Mouse (Mus musculus) spleen, adult 12 weeks (tissue): ENCODE measurements around the gene C3ar1.
A peak's percentile ranks its signal among the peaks of the same experiment; 100 is the strongest.

Experiments
- DNase-seq: peaks from one replicate; pipeline ENCODE4 v3.0.0; 2022; ENCODE audit warnings: low spot score

The C3ar1 gene

DNA sequence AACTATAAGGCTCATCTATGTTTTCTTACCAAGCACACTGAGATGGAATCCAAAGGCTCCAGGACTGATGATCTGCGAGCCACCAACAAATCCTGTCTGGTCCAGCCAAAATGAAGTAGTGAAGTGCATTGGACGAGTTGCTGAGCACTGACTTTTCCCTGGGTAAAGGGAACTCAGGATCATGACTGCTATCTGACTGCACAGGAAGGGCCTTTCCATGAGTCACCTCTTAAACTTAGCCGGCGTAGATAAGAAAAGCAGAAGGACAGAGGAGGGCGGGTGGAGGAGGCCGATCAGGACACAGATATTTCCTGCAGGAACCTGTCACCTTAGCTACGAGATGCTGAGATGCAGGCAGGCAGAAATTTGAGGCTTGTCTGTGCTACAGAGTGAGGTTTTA, at the start of gene C3ar1:
TSS of gene C3ar1 (minus strand) at position 207 of the 400 bp plus-strand sequence.
- no peak for DNase-seq

DNA sequence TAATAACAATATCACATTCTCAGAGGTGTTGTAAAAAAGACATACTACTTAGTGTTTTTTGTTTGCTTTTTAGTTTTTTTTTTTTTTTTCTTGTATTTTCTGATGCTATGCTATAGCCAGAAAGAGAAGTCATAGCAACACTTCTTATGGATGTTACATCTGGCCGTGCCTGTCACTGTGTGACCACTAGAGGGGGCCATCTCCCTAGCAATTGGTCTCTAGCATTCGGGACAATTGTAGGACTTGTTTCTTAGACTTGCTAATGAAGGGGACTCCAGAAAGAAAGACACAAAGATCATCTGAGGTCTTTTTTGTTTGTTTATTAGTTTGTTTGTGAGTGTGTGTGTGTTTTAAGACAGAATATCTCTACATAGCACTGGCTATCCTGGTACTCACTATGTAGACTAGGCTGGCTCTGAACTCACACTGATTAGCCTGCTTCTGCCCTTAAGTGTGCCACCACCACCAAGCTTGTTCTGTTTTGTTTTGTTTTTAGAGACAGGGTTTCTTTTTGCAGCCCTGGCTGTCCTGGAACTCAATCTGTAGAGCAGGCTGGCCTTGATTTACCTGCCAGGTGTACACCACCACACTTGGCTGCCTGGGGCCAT, 36.6 kb upstream of the C3ar1 start:
- peak; percentile 39 for DNase-seq

DNA sequence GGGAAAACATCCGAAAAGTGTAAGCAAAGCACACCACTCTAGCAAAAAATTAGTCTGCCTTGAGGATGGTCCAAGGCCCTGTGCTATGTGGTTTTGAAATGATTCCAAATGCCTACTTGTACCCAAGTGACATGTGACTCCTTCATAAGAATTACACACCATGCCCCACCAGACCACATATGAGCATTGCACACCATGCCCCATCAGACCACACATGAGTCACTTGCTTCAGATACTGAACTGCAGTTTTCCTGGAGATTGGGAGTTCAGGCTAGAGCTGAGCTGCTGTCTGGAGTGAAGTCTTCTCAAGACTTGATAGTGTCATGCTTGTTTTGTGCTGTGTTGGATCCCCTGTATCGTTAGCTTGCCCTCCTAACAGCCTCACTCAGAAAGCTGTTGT, 33.6 kb upstream of the C3ar1 start:
- DNase-seq, result no peak

DNA sequence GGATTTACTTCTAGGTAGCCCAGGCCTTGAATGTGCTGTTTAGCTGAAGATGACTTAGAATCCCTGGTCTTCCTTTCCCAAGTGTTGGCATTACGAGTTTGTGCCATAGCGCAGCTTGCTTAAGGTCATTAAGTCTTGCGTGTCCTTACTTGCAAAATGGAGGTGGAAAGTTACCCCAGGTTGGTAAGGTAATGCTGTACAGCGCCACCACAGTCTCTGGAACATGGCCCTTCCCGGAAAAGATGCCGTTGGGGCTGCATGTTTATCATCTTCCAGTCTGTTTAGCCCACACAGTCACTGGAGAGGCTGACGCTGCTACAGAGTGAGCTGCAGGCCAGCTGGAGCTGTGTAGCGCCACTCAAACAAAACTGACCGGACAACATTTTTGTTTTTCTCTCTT, 27.6 kb upstream of the C3ar1 start:
- no peak for DNase-seq

DNA sequence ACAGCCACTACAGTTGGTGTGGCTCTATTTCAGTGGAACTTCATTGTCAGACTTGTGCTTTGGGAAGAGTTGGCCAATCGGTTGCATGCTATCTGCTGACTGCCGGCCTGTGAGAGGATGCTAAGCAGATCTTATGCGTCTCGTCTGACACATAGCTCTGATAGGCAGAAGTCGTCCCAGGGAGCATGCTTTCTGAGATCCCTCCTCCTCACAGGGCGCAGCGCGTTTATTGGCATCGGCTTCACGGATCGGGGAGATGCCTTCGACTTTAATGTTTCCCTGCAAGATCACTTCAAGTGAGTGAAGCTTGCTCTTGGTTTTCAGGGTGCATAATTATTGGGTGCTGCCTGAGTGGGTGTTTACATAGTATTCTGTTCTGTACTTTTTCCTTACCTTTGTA, 25.3 kb upstream of the C3ar1 start:
- no peak for DNase-seq

DNA sequence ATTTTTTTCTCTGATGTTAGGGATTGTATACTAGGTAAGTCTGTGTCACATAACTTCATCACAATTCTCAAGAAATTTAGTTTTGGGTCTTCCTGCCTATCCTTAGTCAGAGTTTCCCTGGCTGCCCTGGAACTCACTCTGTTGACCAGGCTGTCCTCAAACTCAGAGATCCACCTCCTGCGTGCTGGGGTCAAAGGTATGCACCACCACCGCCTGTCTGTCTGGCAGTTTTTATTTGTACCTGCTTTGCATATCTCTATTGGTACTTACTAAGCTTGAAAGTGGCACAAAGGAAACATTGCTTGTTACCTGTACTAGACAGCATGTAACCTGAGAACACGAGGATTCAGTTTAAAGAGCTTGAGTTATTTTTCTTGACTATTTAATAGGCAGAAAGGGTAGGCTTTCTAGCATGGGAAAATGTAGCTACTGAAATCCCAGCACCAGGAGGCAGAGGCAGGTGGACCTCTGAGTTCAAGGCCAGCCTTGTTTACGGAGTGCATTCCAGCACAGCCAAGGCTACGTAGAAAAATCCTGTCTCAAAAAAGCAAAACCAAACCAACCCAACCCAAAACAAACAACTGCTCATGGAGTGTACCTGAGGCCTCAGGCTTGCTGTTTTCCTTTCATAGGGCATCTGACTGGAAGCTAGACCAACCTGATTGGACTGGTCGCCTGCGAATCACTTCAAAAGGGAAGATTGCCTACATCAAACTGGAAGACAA, 24.0 kb upstream of the C3ar1 start:
- no peak for DNase-seq

DNA sequence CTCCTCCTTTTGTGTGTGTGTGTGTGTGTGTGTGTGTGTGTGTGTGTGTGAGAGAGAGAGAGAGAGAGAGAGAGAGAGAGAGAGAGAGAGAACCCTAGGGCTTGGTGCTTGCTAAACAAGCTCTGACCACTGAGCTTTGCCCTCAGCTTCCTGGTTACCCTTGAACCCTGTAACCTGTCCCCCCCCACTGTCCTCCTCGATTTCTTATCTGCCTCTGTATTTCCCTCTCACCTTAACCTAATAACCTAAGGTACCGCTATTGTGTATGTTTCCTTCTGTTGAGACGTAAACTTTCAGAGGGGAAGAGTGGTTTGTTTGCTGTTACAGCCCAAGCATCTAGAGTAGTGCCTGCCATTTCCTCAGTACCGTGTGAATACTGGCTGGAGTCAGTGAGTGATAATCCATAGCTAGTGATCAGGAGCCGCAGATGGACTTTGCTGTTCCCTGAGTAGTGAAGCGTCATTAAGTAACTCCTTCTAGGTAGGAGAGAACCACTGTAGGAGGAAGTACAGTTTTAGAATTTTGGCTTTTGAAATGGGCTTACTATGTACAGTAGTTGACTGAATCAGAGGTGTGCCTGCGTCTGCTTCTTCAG, 23.3 kb upstream of the C3ar1 start:
- DNase-seq, result no peak

DNA sequence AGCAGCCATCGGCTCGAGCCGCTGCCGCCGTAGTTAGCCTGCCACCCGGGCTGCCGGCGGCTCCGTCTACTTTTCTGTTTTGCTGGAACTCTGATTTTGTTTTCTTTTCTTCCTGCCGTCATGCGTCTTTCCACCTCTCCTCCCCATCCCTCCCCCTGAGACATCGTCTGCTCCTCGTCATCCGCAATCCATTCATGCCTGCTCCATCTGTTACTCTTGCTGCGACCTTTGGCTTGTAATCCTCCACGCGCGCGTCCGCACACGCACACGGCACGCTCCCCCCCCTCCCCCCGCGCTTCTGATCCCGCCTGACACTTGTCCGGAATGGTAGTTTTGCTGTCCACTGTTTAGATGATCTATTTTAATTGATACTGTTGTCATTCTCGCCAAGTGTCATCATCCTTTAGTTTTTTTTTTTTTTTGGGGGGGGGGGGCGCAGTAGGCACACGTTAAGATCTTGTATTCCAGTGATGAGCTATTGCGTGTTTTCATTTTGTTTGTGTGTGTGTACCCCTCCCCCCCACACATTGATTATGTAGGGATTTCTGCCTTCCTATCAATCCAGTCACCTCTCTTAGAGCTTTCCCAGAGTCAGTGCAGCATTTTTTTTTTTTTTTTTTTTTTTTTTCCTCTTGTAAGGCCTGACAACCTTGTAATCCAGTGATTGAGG, 18.9 kb upstream of the C3ar1 start:
- DNase-seq, result no peak

DNA sequence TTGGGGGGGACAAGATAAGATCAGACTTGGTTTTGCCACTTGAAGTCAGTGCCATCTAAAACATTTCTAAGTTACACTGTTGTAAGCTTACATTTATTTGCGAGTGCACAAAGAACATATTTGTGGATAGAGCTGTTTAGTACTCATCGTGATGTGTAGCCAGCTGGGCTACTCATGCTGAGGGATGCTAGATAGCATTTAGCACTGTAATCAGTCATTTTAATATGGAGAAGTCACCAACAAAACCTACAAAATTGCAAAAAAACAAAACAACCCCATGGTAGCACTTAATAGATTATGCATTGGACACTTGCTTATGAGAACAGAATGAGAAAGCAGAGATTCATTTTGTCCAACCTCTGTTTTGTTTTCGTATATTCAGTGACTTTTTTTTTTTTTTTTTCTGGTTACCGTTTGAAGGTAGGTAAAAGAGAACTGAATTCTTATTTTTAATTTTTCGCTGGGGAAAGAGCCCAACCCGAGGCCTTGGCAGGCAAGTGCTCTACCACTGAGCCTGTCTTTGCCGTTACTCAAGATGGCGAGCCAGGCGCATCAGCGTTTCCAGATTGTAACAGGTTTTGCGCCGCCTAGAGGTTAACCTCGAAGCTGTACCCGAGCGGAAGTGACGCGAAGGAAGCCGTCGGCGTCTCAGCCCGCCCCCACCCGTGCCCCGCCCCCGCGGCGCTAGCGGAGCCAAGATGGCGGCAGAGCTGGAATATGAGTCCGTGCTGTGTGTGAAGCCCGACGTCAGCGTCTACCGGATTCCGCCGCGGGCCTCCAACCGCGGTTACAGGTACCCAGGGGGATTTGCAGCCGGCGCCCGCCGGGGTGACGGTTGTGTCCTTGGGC, 18.1 kb upstream of the C3ar1 start, which contains the start of gene Necap1:
TSS of gene Necap1 (plus strand) at position 604 of the 849 bp plus-strand sequence.
- DNase-seq, result peak; percentile 92

DNA sequence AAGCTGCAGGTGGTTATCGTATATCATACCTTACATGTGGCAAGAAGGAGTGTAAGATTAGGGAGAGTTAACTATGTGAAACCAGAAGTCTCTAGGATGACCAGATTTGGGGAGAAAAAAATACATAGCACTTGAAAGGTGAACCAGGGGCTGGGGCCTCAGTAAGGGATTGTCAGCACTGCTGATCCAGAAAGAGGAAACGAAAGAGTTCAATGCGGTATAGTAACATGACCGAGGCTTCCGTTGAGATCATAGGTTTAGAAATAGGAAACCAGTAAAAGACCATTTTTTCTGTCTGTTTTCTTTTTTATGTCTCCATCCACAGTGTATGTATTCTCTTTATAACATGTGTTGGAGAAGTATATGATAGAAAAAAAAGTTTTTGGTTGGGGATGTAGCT, 16.8 kb upstream of the C3ar1 start:
- peak; percentile 7 for DNase-seq

DNA sequence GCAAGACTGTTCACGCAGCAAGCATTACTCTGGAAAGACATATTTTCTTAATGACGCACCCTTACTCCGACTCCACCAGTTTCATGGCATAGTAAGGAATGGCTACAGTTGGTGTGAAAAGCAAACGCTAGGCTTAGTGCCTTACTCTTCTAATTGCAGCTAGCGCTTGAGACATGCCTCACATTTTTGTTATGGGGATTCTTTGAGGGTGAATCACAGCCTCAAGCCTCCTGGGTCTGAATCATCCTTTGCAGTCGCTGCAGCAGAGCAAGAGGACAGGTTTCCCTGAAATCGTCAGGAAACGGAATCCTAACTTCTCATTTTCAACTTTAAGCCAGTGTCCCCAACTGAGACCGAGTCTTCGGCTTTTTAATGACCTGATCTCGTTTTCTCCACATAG, 13.9 kb upstream of the C3ar1 start:
- DNase-seq, result no peak

DNA sequence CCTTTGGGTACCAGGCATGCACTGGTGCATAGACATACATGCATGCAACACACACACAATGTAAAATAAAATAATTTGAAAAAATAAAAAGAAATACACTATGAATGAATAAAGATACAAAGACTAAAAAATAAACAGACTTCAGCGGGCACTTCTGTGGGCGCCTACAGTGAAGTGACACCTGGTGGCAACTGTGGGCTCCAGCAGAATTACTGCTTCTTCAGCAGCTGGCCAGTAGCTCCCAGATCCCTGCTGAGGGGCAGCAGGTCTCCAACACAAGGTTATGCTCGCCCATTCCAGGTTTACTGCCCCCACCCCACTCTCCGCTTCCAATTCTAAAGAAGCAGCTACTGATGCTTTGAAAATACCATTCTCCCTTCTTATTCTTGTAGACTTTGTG, 12.0 kb upstream of the C3ar1 start:
- no peak for DNase-seq

DNA sequence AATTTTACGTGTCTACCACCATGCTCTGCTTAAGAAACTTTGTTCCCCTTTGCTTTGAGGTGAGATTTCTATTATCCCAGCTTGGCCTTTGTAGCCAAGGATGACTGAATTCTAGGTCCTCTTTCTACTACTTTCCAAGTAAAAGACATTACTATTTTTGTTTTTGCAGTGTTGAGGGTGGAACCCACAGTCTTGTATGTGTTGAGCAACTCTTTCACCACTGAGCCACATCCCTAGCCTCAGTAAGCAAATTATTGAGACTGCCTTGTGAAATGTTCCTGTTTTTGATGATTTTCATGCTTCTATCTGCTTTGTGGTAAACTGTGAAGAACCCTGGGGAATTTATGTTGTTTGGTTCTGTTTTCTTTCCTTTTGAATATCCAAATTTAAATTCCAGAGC, 6.9 kb upstream of the C3ar1 start:
- no peak for DNase-seq

DNA sequence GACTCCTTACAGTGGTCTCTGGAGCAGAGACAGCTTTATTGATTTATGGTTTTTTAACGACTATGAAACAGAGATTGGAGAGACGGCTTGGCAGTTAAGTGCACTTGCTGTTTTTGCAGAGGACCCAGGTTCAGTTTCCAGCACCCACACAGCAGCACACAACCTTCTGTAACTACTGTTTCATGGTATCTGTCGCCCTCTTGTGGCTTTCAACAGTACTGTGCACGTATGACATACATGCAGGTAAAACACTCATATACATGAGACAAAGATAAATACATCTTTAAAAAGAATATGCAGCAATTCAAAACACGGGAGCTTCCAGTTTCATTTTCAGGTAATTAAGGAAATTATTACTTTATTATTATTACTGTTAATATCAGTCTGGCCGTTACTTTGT, 6.5 kb upstream of the C3ar1 start:
- no peak for DNase-seq

DNA sequence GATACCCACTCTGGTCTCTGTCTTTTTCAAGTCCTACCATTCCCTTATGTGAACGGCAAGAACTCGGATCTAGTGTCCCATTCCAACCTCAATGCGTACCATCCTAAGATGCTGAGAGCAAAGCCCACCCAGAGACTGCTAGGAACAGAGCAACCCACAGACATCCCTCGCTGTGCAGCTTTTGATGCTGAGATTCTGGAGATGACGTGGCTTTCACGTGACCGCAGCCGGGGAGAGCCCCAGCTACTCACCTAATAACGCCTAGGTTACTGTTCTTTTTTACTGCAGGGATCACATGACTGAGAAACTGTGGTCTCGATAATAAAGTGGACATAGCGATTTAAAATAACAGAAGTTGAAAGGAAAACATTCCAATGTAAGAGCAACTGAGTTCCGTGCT, 1.4 kb downstream of the C3ar1 start:
- DNase-seq, result no peak

DNA sequence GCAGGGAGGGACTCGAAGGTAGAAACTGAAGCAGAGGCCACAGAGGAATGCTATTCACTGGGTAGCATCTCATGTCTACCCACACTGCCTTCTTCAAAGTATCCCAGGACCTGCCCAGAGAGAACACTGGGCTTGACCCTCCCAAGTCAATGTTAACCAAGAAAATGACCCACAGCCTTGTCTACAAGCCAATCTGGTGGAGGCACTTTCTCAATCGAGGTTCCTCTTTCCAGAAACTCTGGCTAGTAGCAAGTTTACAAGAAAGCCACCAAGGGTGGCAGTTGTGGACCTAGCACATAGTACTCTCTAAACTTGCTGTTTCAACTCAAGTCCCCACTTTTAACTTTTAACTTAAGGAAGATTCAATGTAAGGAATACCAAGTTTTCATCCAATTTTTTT, 3.3 kb downstream of the C3ar1 start:
- no peak for DNase-seq

DNA sequence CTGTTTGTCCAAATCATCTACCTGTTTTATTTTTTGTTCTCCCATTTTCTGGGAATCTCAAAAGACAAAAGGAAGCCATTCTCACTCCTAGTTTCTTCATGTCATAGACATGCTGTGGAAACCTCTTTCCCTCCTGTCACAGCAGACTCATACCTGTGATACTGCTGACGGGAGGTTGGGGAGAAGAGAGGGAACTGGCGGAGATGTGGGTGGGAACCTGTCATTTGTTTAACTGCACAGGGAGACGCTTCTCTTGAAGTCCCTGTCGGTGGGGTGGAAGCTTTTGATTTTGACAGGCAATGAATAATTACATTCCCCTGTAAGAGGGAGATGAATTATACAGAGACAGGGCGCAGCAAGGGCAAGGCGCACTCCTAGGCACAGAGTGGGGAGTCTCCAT, 12.2 kb downstream of the C3ar1 start:
- DNase-seq, result no peak

DNA sequence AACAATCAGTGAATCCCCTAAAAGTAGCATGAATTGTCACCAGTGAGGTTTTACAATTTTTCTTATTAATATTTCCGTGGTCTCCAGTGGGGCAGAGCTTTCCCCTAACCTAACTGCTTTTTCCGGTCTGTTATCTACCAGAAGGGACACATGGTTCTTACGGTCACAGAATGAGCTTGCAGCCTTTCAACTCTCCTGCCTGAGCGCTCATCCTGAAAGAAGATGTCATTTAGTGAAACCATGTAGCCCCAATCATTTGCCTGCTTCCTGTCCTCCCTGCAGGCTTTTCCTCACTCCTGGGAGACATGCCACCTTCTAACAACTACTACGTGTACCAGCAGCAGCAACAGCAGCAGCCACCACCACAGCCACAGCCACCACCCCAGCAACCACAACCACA, 18.4 kb downstream of the C3ar1 start:
- DNase-seq, result no peak

DNA sequence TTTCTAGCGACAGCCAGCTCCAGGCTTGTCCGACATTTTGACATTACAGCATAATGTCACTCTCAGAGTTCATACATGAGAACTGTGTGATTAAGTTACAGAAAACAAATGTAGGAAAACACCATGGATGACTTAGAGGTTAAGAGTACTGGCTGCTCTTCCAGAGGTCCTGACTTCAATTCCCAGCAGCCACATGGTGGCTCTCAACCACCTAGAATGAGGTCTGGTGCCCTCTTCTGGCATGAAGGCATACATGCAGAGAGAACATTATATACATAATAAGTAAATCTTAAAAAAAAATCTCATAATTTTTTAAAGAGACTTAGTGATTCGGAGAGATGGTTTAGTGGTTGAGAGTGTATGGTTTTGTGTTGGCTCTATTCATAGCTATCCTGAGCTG, 19.0 kb downstream of the C3ar1 start:
- DNase-seq, result no peak

DNA sequence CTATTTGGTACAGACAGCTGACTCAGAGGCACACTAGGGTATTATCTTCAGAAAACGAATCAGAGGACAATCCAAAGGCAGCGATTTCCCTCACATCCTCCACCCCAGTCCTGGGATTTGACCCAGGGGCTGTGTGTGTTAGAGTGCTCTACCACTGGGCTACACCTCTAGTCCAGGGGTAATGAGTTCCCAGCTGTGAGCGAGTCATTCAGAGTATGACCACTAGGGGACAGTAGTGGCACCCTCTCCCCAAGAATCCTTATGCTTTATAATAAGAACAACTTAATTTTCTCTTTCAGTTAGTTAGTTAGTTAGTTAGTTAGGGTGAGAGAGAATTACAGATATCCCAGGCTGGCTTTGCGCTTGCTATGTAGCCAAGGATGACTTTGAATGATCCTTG, 21.6 kb downstream of the C3ar1 start:
- DNase-seq, result peak; percentile 27

DNA sequence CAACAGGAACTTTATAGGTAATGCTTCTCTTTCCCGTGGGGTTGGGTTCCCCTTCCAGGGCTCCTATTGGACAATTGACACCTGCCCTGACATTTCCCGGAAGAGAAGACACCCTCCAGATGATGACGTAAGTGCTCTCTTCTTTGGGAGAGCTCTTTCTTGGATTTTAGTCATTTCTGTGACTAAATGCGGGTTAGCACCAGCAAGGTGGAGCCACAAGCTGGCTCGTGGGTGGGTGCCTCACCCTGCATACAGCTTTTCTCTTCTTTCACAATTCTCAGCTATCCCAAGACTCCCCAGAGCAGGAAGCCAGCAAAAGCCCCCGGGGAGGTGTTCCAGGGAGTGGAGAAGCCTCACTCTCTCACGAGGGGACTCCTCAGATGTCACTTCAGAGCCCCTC, 23.1 kb downstream of the C3ar1 start:
- DNase-seq, result no peak

DNA sequence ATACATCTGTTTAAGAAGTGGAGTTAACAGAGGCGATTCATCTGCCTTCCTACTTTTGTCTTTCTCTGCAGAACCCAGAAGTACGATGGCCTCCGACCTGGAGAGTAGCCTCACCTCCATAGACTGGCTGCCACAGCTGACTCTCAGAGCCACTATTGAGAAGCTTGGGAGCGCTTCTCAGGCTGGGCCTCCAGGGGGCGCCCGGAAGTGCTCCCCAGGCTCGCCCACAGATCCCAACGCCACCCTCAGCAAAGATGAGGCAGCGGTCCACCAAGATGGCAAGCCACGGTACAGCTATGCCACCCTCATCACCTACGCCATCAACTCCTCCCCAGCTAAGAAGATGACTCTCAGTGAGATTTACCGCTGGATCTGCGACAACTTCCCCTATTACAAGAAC, 27.9 kb downstream of the C3ar1 start:
- peak; percentile 35 for DNase-seq
